Mouse (Mus musculus): ENCODE measurements around the gene Urah. TPM values are rescaled to one million over a fixed set of nuclear protein-coding genes. Genes with fewer than 3 reads are reported as not detected.
A peak's percentile ranks its signal among the peaks of the same experiment; 100 is the strongest.

Urah gene
- polyA plus RNA-seq, 1 experiment from 2014 or later, result 3.2 TPM

DNA sequence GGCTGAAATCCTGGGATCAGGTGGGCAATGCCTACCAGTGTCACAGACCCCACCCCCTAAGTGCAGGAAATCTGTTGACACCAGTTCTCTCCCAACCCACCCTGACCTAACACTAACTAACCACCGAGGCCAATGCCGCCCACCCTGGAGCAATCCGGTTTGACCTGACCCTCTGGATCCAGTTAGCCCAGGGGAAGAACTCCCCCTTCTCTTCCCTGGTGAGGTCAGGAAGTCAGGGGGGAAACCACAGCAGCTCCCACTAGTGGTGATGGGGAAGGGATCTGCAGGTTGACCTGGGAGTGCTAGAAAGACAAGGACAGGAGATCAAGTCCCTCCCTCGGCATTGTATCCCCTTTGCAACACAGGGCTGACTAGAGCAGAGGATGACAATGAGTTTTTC, 10.9 kb downstream of the Urah start:
- WGBS, result 63% methylated on average over 4 of the region's 4 CpGs
- Histone ChIP-seq H3K9ac (ENCODE audit: low read length) (no peak overlapping the region), H3K27me3 (replicated peaks; ENCODE audit: control insufficient read depth, insufficient read depth, low read length) (peaks cover 8% of the 10 kb centered on the region; the same call in 1 of the 2 replicates), H3K27ac (ENCODE audit: low read depth) (no peak overlapping the region), H3K4me3 (ENCODE audit: low read depth, low read length) (no peak overlapping the region), H3K4me2 (ENCODE audit: low read length) (no peak overlapping the region), H3K4me1 (replicated peaks; ENCODE audit: control insufficient read depth, insufficient read depth, low read length) (no peaks in the 10 kb centered on the region), H3K36me3 (ENCODE audit: control insufficient read depth, insufficient read depth, low read length) (no peaks in the 10 kb centered on the region), H3K9me3 (ENCODE audit: control insufficient read depth, low read length) (no peaks in the 10 kb centered on the region)
- ATAC-seq (replicated peaks; ENCODE audit: low FRiP score, low TSS enrichment, low read depth), result no peak
- no peak for DNase-seq (ENCODE audit: low spot score)

DNA sequence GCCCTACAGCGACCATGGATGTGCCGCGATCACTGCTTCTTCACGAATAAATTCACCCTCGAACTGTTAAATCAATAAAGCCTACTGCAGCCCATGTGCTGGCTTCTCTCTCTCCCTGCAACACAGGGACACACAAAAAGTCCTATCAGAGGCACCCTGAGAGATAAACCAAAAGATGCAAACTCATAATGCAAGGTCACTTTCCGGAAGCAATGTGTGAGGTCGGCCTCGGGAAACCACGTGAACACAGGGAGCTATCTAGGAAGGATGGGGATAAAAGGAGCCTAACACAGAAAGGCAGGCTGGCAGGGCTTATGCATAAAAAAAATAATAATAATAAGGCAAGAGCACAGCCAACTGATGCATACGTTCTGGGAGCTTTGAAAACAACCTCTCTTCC, 11.9 kb downstream of the Urah start:
- 85% methylated on average over 10 of the region's 10 CpGs for WGBS
- Histone ChIP-seq H3K9me3 (ENCODE audit: control insufficient read depth, low read length) (no peaks in the 10 kb centered on the region), H3K4me3 (ENCODE audit: low read depth, low read length) (no peak overlapping the region), H3K4me2 (ENCODE audit: low read length) (no peak overlapping the region), H3K27me3 (replicated peaks; ENCODE audit: control insufficient read depth, insufficient read depth, low read length) (peaks cover 8% of the 10 kb centered on the region; the same call in 1 of the 2 replicates), H3K9ac (ENCODE audit: low read length) (no peak overlapping the region), H3K4me1 (replicated peaks; ENCODE audit: control insufficient read depth, insufficient read depth, low read length) (no peaks in the 10 kb centered on the region), H3K36me3 (ENCODE audit: control insufficient read depth, insufficient read depth, low read length) (peaks cover 3% of the 10 kb centered on the region; the same call in 1 of the 2 replicates), H3K27ac (ENCODE audit: low read depth) (no peak overlapping the region)
- no peak for ATAC-seq (replicated peaks; ENCODE audit: low FRiP score, low TSS enrichment, low read depth)
- DNase-seq (ENCODE audit: low spot score), result no peak

DNA sequence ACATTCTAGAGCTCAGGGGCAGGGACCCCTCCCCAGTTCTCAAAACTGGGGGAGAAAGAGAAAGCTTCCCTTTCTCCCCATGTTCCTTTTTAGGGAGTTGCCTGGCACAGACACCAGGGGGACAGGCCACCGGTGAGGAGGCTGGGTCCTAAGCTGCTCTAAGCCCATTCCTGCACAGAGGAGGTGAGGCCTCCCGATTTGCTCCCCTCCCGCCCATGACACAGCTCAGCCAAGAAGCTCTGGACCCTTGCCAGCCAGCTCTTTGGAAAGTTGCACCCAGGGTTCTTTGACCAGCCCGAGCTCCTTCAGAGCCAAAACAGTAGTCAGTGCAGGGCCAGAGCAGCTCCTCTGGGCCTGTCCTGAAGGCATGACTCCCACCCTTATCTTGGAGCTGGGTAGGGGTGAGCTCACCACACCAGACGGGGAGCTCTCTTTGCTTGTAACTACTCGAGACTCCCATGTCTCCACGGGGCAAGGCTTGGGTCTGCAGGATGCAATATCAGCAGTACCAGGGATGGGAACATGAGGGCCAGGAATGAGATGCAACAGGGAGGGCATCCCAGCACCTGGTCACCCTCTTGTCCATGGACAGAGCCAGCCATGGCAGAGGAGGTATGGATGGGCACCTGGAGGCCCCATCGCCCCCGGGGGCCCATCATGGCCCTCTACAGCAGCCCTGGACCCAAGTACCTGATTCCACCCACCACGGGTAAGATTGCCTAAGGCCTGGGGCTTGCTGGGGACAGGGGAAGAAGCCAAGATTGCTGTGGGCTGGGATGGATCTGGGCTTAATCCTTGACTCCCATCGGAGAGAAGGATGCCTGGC, 13.2 kb downstream of the Urah start, which contains the start of gene Odf3:
TSS of gene Odf3 (plus strand) at position 51 of the 826 bp plus-strand sequence.
- Histone ChIP-seq H3K27ac (ENCODE audit: low read depth) (no peak within 1 kb of the TSS), H3K9me3 (ENCODE audit: control insufficient read depth, low read length) (no peaks in the 10 kb centered on the region), H3K4me2 (ENCODE audit: low read length) (no peak within 1 kb of the TSS), H3K27me3 (replicated peaks; ENCODE audit: control insufficient read depth, insufficient read depth, low read length) (no peaks in the 10 kb centered on the region), H3K4me3 (ENCODE audit: low read depth, low read length) (no peak within 1 kb of the TSS), H3K36me3 (ENCODE audit: control insufficient read depth, insufficient read depth, low read length) (peaks cover 16% of the 10 kb centered on the region), H3K9ac (ENCODE audit: low read length) (no peak within 1 kb of the TSS), H3K4me1 (replicated peaks; ENCODE audit: control insufficient read depth, insufficient read depth, low read length) (no peaks in the 10 kb centered on the region)
- WGBS, result 66% methylated on average over 11 of the region's 11 CpGs
- ATAC-seq (replicated peaks; ENCODE audit: low FRiP score, low TSS enrichment, low read depth) (no peak), DNase-seq (ENCODE audit: low spot score) (no peak)

- H3K9me3 ChIP-seq (ENCODE audit: control insufficient read depth, low read length), result no peaks in the 10 kb centered on the region
- H3K27me3 ChIP-seq (replicated peaks; ENCODE audit: control insufficient read depth, insufficient read depth, low read length), result no peaks in the 10 kb centered on the region
- no peak for ATAC-seq (replicated peaks; ENCODE audit: low FRiP score, low TSS enrichment, low read depth)
- no peak overlapping the region for H3K4me2 ChIP-seq (ENCODE audit: low read length)
- H3K4me3 ChIP-seq (ENCODE audit: low read depth, low read length), result no peak overlapping the region
- H3K36me3 ChIP-seq (ENCODE audit: control insufficient read depth, insufficient read depth, low read length), result peaks cover 22% of the 10 kb centered on the region
- 93% methylated on average over 10 of the region's 10 CpGs for WGBS
- no peaks in the 10 kb centered on the region for H3K4me1 ChIP-seq (replicated peaks; ENCODE audit: control insufficient read depth, insufficient read depth, low read length)
- no peak overlapping the region for H3K27ac ChIP-seq (ENCODE audit: low read depth)
- no peak for DNase-seq (ENCODE audit: low spot score)
- H3K9ac ChIP-seq (ENCODE audit: low read length), result no peak overlapping the region
Observed at GRCm38 (mm10) chr7:140848591-140848990, 13.8 kb downstream of the Urah start.

- peaks cover 10% of the 10 kb centered on the region for H3K4me1 ChIP-seq (replicated peaks; ENCODE audit: control insufficient read depth, insufficient read depth, low read length)
- H3K36me3 ChIP-seq (ENCODE audit: control insufficient read depth, insufficient read depth, low read length), result peaks cover 34% of the 10 kb centered on the region
- DNase-seq (ENCODE audit: low spot score), result no peak
- 98% methylated on average over 4 of the region's 4 CpGs for WGBS
- H3K4me3 ChIP-seq (ENCODE audit: low read depth, low read length), result no peak overlapping the region
- H3K4me2 ChIP-seq (ENCODE audit: low read length), result no peak overlapping the region
- no peaks in the 10 kb centered on the region for H3K9me3 ChIP-seq (ENCODE audit: control insufficient read depth, low read length)
- ATAC-seq (replicated peaks; ENCODE audit: low FRiP score, low TSS enrichment, low read depth), result no peak
- no peak overlapping the region for H3K27ac ChIP-seq (ENCODE audit: low read depth)
- H3K27me3 ChIP-seq (replicated peaks; ENCODE audit: control insufficient read depth, insufficient read depth, low read length), result no peaks in the 10 kb centered on the region
- no peak overlapping the region for H3K9ac ChIP-seq (ENCODE audit: low read length)
Observed at GRCm38 (mm10) chr7:140851916-140852315, 17.1 kb downstream of the Urah start.

DNA sequence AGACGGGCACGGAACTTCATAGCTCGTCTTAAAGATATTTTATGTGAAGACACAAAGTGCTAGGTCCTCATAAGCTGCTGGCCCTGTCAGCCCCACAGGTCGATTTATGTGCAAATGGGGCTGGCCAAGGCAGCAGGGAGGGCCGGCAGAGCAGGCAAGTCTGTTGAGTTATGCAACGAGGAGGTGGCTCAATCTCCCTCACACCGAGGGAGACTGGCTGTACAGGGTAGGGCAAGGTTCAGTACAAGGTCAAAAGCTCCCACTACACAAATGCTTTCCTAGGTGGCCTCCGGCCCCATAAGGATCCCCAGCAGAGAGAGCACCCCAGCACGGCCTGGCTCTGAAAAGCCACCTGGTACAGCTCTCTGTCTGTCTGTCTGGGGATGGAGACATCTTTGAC, 18.6 kb downstream of the Urah start:
- WGBS, result 85% methylated on average over 9 of the region's 9 CpGs
- H3K27me3 ChIP-seq (replicated peaks; ENCODE audit: control insufficient read depth, insufficient read depth, low read length), result no peaks in the 10 kb centered on the region
- H3K4me3 ChIP-seq (ENCODE audit: low read depth, low read length), result no peak overlapping the region
- H3K9ac ChIP-seq (ENCODE audit: low read length), result no peak overlapping the region
- H3K9me3 ChIP-seq (ENCODE audit: control insufficient read depth, low read length), result no peaks in the 10 kb centered on the region
- ATAC-seq (replicated peaks; ENCODE audit: low FRiP score, low TSS enrichment, low read depth), result no peak
- no peak for DNase-seq (ENCODE audit: low spot score)
- H3K36me3 ChIP-seq (ENCODE audit: control insufficient read depth, insufficient read depth, low read length), result peaks cover 34% of the 10 kb centered on the region
- H3K27ac ChIP-seq (ENCODE audit: low read depth), result no peak overlapping the region
- H3K4me2 ChIP-seq (ENCODE audit: low read length), result no peak overlapping the region
- H3K4me1 ChIP-seq (replicated peaks; ENCODE audit: control insufficient read depth, insufficient read depth, low read length), result peaks cover 17% of the 10 kb centered on the region

DNA sequence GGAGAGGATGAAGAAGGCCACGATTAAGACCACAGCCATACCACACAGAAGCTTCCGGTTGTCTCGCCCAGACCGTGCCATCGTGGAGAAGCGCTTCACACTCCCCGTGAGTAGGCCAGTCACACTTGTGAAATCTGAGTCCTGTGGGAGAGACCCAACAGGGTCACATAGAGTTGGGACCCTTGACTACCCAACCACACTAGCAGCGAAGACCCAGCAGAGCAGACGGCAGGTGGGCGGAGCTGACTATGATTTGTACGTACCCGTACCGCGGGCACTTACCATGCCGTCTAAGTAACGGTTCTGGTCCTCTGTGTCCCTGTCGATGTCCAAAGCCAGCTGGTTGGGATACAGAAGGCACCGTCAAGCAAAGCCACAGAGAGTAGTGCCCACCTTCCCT, 19.7 kb downstream of the Urah start:
- no peak overlapping the region for H3K4me2 ChIP-seq (ENCODE audit: low read length)
- ATAC-seq (replicated peaks; ENCODE audit: low FRiP score, low TSS enrichment, low read depth), result no peak
- no peak overlapping the region for H3K9ac ChIP-seq (ENCODE audit: low read length)
- DNase-seq (ENCODE audit: low spot score), result no peak
- H3K27ac ChIP-seq (ENCODE audit: low read depth), result no peak overlapping the region
- H3K27me3 ChIP-seq (replicated peaks; ENCODE audit: control insufficient read depth, insufficient read depth, low read length), result no peaks in the 10 kb centered on the region
- no peaks in the 10 kb centered on the region for H3K9me3 ChIP-seq (ENCODE audit: control insufficient read depth, low read length)
- H3K36me3 ChIP-seq (ENCODE audit: control insufficient read depth, insufficient read depth, low read length), result peaks cover 41% of the 10 kb centered on the region
- WGBS, result 91% methylated on average over 18 of the region's 18 CpGs
- H3K4me1 ChIP-seq (replicated peaks; ENCODE audit: control insufficient read depth, insufficient read depth, low read length), result peaks cover 20% of the 10 kb centered on the region
- no peak overlapping the region for H3K4me3 ChIP-seq (ENCODE audit: low read depth, low read length)

DNA sequence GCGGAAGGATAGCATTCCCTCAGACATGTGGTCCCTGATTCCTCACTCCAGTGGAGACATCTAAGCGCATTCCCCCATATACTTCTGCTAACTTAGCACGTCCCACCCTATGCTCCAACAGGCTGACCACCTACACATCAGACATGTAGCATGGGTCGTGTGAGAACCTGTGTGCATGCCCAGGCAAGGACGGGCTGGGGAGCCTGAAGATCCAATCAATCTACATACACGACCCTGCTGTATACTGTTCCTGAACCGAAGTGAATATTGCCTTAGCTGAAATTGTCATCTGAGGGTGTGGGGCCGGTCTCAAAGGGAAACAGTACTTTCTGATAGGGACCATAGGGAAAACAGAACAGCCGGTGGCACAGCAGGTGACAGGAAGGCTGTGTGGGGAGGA, 20.4 kb downstream of the Urah start:
- Histone ChIP-seq H3K9ac (ENCODE audit: low read length) (peak overlapping the region; percentile 89), H3K27ac (ENCODE audit: low read depth) (no peak overlapping the region), H3K4me1 (replicated peaks; ENCODE audit: control insufficient read depth, insufficient read depth, low read length) (peaks cover 20% of the 10 kb centered on the region), H3K9me3 (ENCODE audit: control insufficient read depth, low read length) (no peaks in the 10 kb centered on the region), H3K4me2 (ENCODE audit: low read length) (peak overlapping the region; percentile 99), H3K27me3 (replicated peaks; ENCODE audit: control insufficient read depth, insufficient read depth, low read length) (no peaks in the 10 kb centered on the region), H3K36me3 (ENCODE audit: control insufficient read depth, insufficient read depth, low read length) (peaks cover 48% of the 10 kb centered on the region), H3K4me3 (ENCODE audit: low read depth, low read length) (peak overlapping the region; percentile 75)
- ATAC-seq (replicated peaks; ENCODE audit: low FRiP score, low TSS enrichment, low read depth) (no peak), DNase-seq (ENCODE audit: low spot score) (no peak)
- 73% methylated on average over 9 of the region's 9 CpGs for WGBS

Measured in intestine, embryonic 14.5 days (tissue).